Mouse (Mus musculus) intestine, embryonic 15.5 days (tissue): ENCODE results near the gene Nlgn3. TPM values are rescaled to one million over a fixed set of nuclear protein-coding genes. Genes with fewer than 3 reads are reported as not detected.

Experiments used
- ATAC-seq: fragments of 200-750 bp; cut with Nextera tagmentation; 2 replicates; pipeline ENCODE4 v1.8.0; 2017; ENCODE audit warnings: moderate TSS enrichment, moderate library complexity
- H3K27ac ChIP-seq: fragments of 300-500 bp; sonication (generic); 2 replicates; pipeline ENCODE4 v1.5.1; 2015; ENCODE audit warnings: mild to moderate bottlenecking, inconsistent platforms
- H3K27me3 ChIP-seq: fragments of 300-500 bp; sonication (generic); replicated peaks from 2 replicates; pipeline ENCODE4 v1.6.1; 2015; ENCODE audit warnings: inconsistent platforms
- H3K36me3 ChIP-seq: fragments of 300-500 bp; sonication (generic); 2 replicates; pipeline ENCODE4 v1.6.1; 2015; ENCODE audit warnings: inconsistent platforms
- H3K4me1 ChIP-seq: fragments of 300-500 bp; sonication (generic); replicated peaks from 2 replicates; pipeline ENCODE4 v1.6.1; 2015; ENCODE audit warnings: inconsistent platforms
- H3K4me2 ChIP-seq: fragments of 300-500 bp; sonication (generic); replicated peaks from 2 replicates; pipeline ENCODE4 v1.6.1; 2015; ENCODE audit warnings: mild to moderate bottlenecking, inconsistent platforms
- H3K4me3 ChIP-seq: fragments of 300-500 bp; sonication (generic); replicated peaks from 2 replicates; pipeline ENCODE4 v1.5.1; 2015; ENCODE audit warnings: inconsistent platforms
- H3K9ac ChIP-seq: fragments of 300-500 bp; sonication (generic); 2 replicates; pipeline ENCODE4 v1.6.1; 2015; ENCODE audit warnings: inconsistent platforms
- H3K9me3 ChIP-seq: fragments of 300-500 bp; sonication (generic); 2 replicates; pipeline ENCODE4 v1.6.1; 2016; ENCODE audit warnings: inconsistent platforms
- WGBS: fragments of 180-500 bp; shearing (Covaris S2); methylation state at CpG from one replicate; pipeline ENCODE4 v1.1.7; 2015; 5-methylcytosine and 5-hydroxymethylcytosine counted together
- polyA plus RNA-seq: library from polyadenylated mRNA; unstranded; fragments of >200 nt; fragmentation: Nextera tagmentation; extraction: Ambion mirVana; gene quantifications from 2 replicates; pipeline ENCODE4 v1.2.1, GENCODE M21; 2015

The Nlgn3 gene
- polyA plus RNA-seq, 1 experiment from 2014 or later: 4.4 TPM

DNA sequence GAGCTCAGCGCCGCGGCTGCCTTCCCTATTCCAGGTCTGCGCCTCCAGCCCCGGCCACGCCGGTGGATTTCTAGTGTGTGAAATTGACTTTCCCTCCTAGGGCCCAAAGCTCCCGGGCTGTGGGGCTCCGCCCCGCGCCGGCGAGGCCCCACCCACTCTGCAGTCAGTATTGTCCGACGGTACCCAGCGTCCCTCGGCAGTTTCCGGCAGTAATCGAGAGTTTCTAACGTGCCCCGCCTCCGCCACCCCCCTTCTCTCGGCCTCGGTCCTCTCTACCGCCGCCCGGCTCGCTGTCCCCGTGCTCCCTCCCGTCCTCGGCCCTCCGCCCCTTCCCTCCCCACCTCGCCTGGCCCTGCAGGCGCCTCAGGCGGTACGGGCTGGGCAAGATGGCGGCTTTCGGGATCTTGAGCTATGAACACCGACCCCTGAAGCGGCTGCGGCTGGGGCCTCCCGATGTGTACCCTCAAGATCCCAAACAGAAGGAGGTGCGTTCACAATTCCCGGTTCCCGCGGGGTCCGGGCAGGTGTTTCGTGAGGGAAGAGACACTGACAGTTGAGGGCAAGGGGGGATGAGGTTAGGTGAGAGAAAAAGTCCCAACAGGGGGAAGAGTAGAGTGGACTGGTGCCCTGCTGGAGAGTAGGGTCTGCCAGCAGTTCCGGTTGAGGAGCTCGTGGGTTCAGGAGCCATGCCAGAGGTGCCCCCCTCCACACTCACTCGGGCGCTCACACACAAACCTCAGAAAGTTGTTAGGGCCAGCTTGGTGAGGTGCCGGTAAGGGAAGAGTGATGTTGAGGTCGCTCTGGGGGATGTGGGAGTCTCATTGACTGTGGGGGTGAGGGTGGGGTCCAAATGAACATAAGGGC lies 24.9 kb upstream of the Nlgn3 start, which contains the start of gene Med12:
Gene Med12 (plus strand): TSS at position 156 of the 864 bp plus-strand sequence.
- ATAC-seq: peak; percentile 99
- Histone ChIP-seq H3K27ac (0 out of 2 replicates have a peak within 1 kb of the TSS, but pooled peaks have one; percentile 51), H3K27me3 (no peaks in the 10 kb centered on the region), H3K9ac (peak within 1 kb of the TSS; percentile 54), H3K4me2 (peak within 1 kb of the TSS; percentile 55), H3K4me3 (peak within 1 kb of the TSS; percentile 51), H3K9me3 (no peaks in the 10 kb centered on the region), H3K4me1 (no peaks in the 10 kb centered on the region), H3K36me3 (no peaks in the 10 kb centered on the region)
- 14% methylated on average over 54 of the region's 54 CpGs for WGBS

DNA sequence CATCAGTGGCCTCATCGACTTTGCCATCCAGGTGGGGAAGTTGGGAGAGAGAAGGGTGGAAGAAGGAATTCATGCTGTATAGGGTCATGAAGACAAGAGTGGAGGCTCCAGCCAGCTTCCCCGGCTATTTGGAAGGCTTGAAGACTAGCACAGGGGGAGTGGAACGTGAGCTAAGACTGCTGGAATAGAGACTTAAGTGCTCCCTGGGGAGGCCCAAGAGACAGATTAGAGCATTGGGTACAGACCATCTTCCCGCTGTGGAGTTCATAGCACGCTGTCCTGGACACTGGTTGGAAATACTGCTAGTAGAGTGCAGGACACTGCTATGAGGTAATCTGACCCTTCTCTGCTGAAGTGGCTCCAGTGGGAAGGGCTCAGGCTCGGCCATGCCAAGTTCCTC lies 16.2 kb upstream of the Nlgn3 start:
- Histone ChIP-seq H3K9me3 (no peaks in the 10 kb centered on the region), H3K36me3 (0 out of 2 replicates have a peak, but pooled peaks cover 3% of the 10 kb centered on the region), H3K27me3 (no peaks in the 10 kb centered on the region), H3K4me2 (no peak overlapping the region), H3K9ac (no peak overlapping the region), H3K4me1 (no peaks in the 10 kb centered on the region), H3K4me3 (no peak overlapping the region), H3K27ac (no peak overlapping the region)
- WGBS: 80% methylated on average over 6 of the region's 6 CpGs
- no peak for ATAC-seq

DNA sequence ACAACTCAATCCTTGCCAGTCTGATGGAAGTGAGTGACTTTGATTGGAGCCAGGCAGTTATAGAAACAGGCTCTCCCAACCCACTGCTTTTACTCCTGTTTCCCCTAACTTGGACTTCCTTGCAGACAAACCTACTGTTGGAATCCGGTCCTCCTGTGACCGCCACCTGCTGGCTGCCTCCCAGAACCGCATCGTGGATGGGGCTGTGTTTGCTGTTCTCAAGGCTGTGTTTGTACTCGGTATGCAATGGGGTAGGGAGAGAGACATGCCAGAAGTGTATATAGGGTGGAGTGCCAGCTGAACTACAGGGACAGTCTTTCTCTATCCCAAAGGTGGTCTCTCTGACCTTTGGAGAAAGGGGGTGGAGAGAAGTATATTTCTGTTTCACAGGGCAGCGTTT lies 13.4 kb upstream of the Nlgn3 start:
- Histone ChIP-seq H3K36me3 (0 out of 2 replicates have a peak, but pooled peaks cover 5% of the 10 kb centered on the region), H3K4me3 (no peak overlapping the region), H3K27ac (no peak overlapping the region), H3K4me2 (no peak overlapping the region), H3K9ac (no peak overlapping the region), H3K27me3 (0 out of 2 replicates have a peak, but pooled peaks cover 3% of the 10 kb centered on the region), H3K9me3 (no peaks in the 10 kb centered on the region), H3K4me1 (no peaks in the 10 kb centered on the region)
- 27% methylated on average over 6 of the region's 6 CpGs for WGBS
- no peak for ATAC-seq

DNA sequence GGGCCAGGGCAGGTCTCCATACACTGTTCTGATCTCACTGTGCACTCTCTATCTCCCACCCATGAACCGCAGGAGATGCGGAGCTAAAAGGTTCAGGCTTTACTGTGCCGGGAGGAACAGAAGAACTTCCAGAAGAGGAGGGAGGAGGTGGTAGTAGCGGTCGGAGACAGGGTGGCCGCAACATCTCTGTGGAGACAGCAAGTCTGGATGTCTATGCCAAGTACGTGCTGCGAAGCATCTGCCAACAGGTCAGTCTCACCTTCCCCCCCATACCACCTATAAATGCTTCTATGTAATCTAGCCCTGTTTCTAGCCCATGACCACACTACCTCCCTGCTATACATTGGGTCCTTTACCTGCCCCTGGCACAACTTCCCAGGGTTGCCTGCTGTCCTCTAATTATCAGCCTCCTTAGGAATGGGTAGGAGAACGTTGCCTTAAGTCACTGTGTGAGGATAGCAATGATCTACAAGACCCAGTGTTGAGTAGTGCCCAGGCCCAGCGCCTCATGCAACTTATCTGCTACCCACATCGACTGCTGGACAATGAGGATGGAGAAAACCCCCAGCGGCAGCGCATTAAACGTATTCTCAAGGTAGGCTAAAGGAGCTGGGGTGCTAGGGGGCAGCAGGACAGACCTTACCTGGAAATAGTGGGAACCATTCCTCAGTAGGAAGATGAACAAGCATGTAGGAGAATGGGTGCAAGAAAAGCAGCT lies 12.9 kb upstream of the Nlgn3 start:
- no peak for ATAC-seq
- WGBS: 90% methylated on average over 14 of the region's 14 CpGs
- Histone ChIP-seq H3K36me3 (0 out of 2 replicates have a peak, but pooled peaks cover 5% of the 10 kb centered on the region), H3K27ac (no peak overlapping the region), H3K4me2 (no peak overlapping the region), H3K9ac (no peak overlapping the region), H3K27me3 (0 out of 2 replicates have a peak, but pooled peaks cover 3% of the 10 kb centered on the region), H3K4me3 (no peak overlapping the region), H3K9me3 (no peaks in the 10 kb centered on the region), H3K4me1 (no peaks in the 10 kb centered on the region)

DNA sequence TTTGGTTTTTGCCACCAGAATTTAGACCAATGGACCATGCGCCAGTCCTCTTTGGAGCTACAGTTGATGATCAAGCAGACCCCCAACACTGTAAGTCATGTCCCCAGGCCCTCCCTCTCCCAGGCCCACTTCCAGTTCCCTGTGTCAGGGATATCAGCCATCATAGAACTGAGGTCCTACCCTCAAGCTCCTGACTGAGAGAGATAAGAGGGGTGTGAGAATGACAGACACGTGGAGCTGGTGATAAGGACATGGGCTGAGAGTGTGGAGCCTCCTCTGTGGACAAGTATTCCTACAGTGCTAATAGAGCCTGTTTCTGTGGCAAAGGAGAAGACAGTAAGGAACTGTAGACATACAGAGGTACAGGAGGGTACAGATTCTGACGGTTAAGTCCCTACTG lies 11.4 kb upstream of the Nlgn3 start:
- Histone ChIP-seq H3K36me3 (0 out of 2 replicates have a peak, but pooled peaks cover 2% of the 10 kb centered on the region), H3K4me1 (no peaks in the 10 kb centered on the region), H3K27ac (no peak overlapping the region), H3K9ac (no peak overlapping the region), H3K4me2 (no peak overlapping the region), H3K9me3 (no peaks in the 10 kb centered on the region), H3K4me3 (no peak overlapping the region), H3K27me3 (0 out of 2 replicates have a peak, but pooled peaks cover 3% of the 10 kb centered on the region)
- 83% methylated on average over 3 of the region's 3 CpGs for WGBS
- ATAC-seq: peak; percentile 43; the same call in 1 of the 2 replicates

DNA sequence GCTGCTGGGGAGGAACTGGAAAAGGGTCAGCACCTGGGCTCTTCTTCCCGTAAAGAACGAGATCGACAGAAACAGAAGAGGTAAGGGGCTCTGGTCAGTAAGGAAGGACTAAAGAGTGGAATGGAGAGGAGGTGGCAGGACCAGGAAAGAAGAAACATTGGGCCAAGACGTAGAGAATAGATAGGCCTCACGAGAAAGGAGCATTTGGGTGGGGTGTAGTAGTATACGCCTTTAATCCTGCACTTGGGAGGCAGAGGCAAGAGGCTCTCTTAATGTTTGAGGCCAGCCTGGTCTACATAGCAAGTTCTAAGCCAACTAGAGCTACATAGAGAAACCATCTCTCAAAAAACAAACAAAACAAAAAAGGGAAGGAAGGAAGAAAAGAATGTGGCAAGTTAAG lies 10.5 kb upstream of the Nlgn3 start:
- no peak for ATAC-seq
- Histone ChIP-seq H3K9me3 (no peaks in the 10 kb centered on the region), H3K27me3 (0 out of 2 replicates have a peak, but pooled peaks cover 3% of the 10 kb centered on the region), H3K9ac (no peak overlapping the region), H3K4me2 (no peak overlapping the region), H3K36me3 (peaks cover 2% of the 10 kb centered on the region; the same call in 1 of the 2 replicates), H3K4me1 (no peaks in the 10 kb centered on the region), H3K27ac (no peak overlapping the region), H3K4me3 (no peak overlapping the region)
- WGBS: 93% methylated on average over 6 of the region's 6 CpGs

DNA sequence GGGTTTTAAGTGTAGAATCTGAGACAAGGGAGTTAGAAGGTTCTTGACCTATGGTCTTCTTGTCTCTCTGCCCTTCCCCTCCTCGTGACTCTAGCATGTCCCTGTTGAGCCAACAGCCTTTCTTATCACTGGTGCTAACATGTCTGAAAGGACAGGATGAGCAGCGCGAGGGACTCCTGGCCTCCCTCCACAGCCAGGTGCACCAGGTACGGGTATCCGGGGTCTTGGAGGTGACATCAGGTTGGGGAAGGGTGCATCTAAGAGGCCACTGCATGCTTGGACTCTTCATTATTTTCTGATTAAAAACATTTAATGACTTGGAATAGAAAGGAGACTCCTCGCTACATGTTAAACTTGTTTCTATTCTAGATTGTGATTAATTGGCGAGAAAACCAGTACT lies 9.9 kb upstream of the Nlgn3 start:
- Histone ChIP-seq H3K4me1 (no peaks in the 10 kb centered on the region), H3K9ac (no peak overlapping the region), H3K4me3 (no peak overlapping the region), H3K27ac (no peak overlapping the region), H3K36me3 (peaks cover 2% of the 10 kb centered on the region; the same call in 1 of the 2 replicates), H3K27me3 (0 out of 2 replicates have a peak, but pooled peaks cover 3% of the 10 kb centered on the region), H3K9me3 (no peaks in the 10 kb centered on the region), H3K4me2 (no peak overlapping the region)
- no peak for ATAC-seq
- WGBS: 88% methylated on average over 7 of the region's 7 CpGs

DNA sequence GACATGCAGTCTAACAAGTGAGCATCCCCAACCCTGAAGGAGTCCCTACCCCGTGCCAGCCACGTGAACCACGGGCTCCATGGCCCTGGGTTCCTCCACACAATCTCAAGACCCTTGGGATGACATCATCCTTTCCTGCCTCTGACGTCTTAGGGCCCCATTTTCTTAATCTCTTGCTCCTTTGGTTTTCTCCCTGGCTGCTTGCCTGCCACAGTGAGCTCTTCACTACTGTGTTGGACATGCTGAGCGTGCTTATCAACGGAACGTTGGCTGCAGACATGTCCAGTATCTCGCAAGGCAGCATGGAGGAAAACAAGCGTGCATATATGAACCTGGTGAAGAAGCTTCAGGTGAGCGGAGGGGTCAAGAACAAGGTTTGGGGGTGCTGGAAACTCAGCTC lies 8.9 kb upstream of the Nlgn3 start:
- 87% methylated on average over 10 of the region's 10 CpGs for WGBS
- Histone ChIP-seq H3K27me3 (0 out of 2 replicates have a peak, but pooled peaks cover 3% of the 10 kb centered on the region), H3K36me3 (peaks cover 2% of the 10 kb centered on the region; the same call in 1 of the 2 replicates)

DNA sequence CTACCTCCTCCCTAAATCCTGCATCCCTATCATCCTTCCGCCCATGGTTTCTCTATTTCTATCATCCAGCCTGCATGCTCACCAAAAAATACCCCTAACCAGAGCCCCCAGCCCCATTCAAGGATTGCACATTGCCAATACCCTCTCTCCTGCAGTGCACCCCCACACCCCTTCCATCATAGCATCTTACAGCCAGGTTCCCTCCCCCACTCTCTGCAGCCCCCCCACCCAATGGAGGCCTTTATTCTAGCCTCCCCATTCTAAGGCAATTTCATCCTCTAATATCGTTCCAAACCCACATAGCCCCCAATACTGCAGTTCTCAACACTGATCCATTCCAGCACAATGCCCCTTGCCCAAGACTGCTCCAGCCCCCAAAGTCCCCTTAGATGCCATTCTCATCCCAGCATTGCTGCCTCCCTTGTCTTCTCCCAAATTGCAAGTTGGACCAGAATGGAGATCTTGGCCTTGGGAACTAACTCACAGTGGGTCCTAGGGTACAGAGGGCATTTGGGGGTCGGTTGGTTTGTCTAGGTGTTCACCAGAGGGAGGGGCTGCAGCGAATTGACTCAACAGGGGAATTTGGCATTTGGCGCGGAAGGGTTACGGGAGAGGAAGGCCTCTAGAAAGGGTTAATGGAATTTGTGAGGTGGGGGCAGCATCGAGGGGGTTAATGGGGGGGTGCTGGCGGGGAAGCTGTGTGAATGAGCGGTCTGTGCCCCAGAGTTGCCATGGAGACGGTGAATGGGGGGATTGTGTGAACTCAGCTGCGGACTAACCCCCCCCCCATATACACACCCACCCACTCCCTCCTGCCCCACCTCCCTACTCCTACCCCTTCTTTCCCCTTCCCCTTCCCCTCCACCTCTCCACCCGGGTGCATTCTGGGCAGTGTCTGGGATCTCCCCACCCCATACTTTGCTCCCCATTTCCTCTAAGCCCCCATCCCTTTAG lies 782 bp downstream of the Nlgn3 start:
- no peaks in the 10 kb centered on the region for H3K36me3 ChIP-seq
- no peak overlapping the region for H3K9ac ChIP-seq
- no peaks in the 10 kb centered on the region; the same call in 1 of the 2 replicates for H3K27me3 ChIP-seq
- peak; percentile 31; the same call in 1 of the 2 replicates for ATAC-seq
- H3K9me3 ChIP-seq: no peaks in the 10 kb centered on the region
- H3K4me2 ChIP-seq: peak overlapping the region; percentile 58
- H3K4me3 ChIP-seq: peak overlapping the region; percentile 34
- no peak overlapping the region for H3K27ac ChIP-seq
- no peaks in the 10 kb centered on the region for H3K4me1 ChIP-seq
- WGBS: 34% methylated on average over 13 of the region's 13 CpGs

More for the DNA sequence above, 8.9 kb upstream of the Nlgn3 start:
- H3K4me1 ChIP-seq: no peaks in the 10 kb centered on the region
- H3K4me2 ChIP-seq: no peak overlapping the region
- H3K4me3 ChIP-seq: no peak overlapping the region
- no peak overlapping the region for H3K27ac ChIP-seq
- ATAC-seq: no peak
- H3K9ac ChIP-seq: no peak overlapping the region
- no peaks in the 10 kb centered on the region for H3K9me3 ChIP-seq

DNA sequence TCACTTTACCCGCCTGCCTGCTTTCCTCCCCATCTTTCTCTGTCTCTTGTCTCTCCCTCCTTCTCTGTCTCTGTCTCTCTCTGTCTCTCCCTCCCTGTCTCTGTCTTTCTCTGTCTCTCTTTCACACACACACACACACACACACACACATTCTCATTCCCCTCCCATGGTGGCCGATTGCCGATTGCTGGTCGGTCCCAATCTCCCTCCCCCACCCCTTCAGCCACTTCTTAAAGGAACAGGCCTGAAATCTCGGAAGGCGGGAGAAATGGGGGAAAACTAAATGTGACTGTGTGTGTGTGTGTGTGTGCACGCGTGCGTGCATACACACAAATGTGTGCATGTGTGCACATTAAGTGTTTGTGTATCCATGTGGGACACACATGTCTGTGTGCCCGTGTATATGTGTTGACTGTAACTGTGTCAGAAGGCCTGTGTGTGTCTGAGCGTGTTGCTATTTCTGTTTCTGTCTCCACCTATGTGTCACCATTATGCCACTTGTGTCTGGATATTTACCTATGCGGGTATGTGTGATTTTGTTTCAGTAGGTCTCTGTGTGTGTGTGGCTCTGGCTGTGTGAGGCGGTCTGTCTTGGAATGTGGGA lies 1.6 kb downstream of the Nlgn3 start:
- H3K27me3 ChIP-seq: no peaks in the 10 kb centered on the region; the same call in 1 of the 2 replicates

DNA sequence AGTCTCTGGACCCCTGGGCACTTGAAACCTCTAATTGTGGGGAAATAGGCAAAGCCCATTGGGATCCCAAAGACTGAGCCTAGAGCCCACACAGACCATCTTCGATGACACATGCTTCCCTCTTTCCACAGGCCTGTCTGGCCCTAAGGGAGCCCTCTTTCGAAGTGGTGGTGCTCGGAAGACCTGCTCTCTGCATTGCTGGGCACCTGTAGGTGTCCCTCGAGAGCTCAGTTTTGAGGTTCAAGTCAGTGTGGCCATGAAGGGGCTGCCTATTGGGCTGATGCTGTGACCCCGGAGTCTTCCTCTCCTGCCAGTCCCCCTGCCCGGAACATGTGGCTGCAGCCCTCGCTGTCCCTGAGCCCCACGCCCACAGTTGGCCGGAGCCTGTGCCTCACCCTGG lies 2.7 kb downstream of the Nlgn3 start:
- Histone ChIP-seq H3K36me3 (no peaks in the 10 kb centered on the region), H3K9ac (no peak overlapping the region), H3K4me1 (no peaks in the 10 kb centered on the region), H3K4me2 (no peak overlapping the region), H3K27ac (no peak overlapping the region), H3K4me3 (no peak overlapping the region), H3K27me3 (no peaks in the 10 kb centered on the region; the same call in 1 of the 2 replicates), H3K9me3 (no peaks in the 10 kb centered on the region)
- no peak for ATAC-seq
- WGBS: 80% methylated on average over 9 of the region's 9 CpGs

More for the DNA sequence above, 1.6 kb downstream of the Nlgn3 start:
- Histone ChIP-seq H3K9ac (0 out of 2 replicates have a peak overlapping the region, but pooled peaks have one; percentile 26), H3K4me2 (peak overlapping the region; percentile 58), H3K4me1 (no peaks in the 10 kb centered on the region), H3K36me3 (no peaks in the 10 kb centered on the region), H3K9me3 (no peaks in the 10 kb centered on the region), H3K4me3 (peak overlapping the region; percentile 34), H3K27ac (no peak overlapping the region)
- WGBS: 36% methylated on average over 13 of the region's 13 CpGs
- no peak for ATAC-seq
